Mouse (Mus musculus) MN1 (cell line): ENCODE measurements around the gene D130052B06Rik.
A peak's percentile ranks its signal among the peaks of the same experiment; 100 is the strongest.

Experiments used
- DNase-seq: peaks from one replicate; pipeline ENCODE4 v3.0.0-alpha.2; 2016; ENCODE audit warnings: low spot score

D130052B06Rik gene

DNA sequence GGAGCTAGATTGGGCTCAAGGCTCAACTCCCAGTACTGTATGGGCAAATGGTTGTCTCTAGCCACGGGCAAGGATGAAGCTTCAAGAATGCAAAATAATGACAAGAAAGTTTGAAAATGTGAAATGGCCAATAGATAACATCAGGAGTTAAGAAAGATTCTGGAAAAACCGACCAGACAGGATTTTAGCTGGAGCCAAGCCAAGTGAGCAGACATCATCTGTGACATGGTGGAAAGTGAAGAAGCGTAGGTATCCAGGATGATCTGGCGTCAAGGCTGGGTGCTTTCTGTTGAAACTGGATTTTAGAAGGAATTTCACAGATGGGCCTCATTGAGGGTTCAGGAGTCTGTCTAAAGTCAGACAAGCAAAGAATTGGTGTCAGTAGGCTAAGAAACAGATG is at the start of gene D130052B06Rik:
D130052B06Rik (plus strand) TSS at position 317 of the 400 bp plus-strand sequence.
- no peak for DNase-seq

DNA sequence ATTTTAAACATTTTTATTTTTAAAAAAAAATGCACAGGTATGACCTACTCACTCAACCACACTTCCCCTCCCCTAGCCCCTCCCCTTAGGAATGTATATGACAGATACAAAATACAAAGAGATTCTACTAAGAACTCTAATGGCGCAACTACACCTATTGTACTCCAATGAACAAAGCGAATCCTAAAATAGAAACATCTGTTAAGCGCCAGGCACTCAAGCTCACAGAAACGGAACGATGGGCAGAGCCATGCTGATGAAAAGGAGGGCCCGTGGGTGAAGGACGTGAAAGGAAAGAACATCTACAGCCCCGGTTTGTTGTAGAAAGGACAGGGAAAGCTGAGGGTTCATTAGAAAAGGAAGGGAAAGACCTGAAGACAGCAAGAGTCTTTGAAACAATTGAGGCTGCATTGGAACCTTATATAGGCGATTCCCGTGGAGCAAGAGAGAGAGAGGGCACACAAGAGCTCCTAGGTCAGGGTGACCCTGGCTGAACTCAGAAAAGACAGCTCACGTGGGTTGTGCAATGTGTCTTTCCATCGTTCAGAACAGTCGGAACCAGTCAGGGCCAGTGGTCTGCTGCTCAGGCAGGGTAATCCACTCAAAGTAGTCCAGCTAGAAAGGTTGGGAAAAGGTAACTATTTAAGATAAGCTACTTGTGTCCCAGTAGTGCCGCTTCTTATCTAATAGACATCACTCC is 48.1 kb upstream of the D130052B06Rik start:
- DNase-seq, result no peak

DNA sequence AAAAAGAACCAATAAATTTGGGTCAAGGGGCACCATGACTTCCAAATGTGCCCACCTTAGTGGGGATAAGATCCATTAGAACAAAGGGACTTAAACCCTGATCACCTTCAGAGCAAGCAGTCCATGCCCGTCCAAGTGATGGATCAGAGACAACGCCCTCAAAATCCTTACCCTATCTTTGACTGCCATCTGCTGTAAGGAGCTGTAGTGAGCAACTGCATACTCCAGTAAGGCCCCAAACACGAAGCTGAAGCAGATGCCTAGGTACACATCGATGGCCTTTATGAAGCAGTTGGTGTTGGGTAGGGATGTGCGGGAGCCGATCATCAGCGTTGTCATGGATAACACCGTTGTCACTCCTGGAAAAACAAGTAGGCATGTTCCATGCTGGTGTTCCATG is 45.0 kb upstream of the D130052B06Rik start:
- DNase-seq, result peak; percentile 74

DNA sequence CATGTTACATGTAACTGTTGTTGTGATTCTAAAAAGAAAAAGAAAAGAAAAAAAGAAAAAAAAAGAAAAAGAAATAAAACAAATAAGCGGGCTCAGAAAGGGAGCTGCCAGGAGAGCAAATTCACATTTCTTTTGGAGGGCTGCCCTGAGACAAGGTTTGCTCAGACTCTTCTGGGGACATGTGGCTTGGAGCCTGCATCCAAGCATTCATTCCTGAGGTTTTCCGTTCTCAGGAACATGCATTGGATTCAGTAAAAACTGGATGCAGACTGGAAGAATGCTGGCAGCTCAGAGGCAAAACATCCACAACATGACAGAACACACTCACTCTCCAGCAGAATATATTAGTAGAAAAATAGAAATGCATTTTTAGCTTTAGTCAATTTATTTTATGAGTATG is 35.2 kb upstream of the D130052B06Rik start:
- DNase-seq, result no peak

DNA sequence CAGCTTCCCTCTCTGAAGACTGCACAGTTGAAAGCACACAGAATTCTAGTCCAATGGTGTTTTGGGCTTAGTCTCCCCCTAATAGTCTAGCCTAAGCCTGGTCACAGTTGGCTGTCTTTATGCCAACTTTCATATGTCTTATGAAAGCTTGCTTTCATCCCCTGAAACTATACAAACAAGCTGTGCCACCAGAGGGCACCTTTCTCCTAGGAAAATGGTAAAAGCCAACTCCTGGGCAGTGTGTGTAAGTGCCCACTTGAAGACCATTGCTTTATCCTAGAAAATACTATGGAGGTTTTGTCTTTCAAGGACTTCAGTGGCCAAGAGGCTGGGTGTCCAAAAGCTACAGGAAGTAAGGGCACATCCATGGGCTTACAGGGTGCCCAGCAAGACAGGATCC is 28.7 kb upstream of the D130052B06Rik start:
- no peak for DNase-seq

DNA sequence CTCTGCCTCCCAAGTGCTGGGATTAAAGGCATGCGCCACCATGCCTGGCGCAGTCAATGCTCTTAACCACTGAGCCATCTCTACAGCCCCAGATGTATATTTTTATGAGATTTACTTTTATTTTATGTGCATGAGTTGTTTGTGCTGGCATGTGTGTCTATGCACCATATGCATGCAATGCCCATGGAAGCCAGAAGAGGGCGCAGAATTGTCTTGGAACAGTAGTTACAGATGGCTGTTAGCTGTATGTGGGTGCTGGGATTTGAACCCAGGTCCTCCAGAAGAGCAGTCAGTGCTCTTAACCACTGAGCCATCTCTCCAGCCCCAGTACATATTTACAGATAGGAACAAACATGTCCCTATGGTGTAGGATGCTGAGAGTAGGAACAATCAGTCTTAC is 24.2 kb upstream of the D130052B06Rik start:
- DNase-seq, result no peak

DNA sequence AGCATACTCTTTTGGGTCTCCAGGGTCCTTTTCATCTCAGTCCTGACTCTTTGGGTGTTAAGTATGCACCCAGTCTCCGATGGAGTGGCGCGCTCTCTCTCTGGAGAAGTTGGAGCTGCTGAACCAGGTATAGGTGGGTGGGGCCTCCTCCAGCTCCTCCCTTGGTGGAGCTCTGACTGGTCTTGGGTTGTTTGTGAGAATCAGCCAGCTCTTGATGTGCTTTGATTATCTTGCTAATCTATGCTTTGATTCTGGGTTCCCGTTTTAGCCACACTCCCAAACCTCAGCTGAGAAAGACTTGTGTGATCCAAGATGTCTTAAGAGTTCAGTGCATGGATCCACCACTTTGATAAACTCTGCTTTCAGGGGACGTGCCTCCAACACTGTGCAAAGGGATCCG is 20.2 kb upstream of the D130052B06Rik start, which contains the start of gene Gabrp:
Gabrp (minus strand) TSS at position 101 of the 400 bp plus-strand sequence.
- no peak for DNase-seq

DNA sequence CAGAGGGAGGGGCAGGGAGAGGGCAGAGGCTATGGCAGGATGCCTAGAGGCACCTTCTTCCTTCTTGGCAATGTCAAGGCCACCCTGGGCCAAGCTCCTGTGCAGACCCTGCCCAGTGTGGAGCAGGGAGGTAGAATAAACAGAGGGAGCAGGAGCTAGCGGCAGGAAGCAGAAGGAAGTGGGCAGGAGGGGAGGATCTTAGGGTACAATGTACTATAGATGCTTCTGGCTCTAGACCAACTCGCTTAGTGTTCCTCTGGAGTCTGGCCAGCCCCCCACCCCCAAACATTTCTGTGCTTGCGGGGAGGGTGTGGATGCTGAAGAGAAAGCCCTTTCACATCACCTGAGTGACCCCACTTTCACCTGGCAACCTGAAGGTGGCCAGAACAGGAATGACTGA is 19.5 kb upstream of the D130052B06Rik start:
- DNase-seq, result no peak

DNA sequence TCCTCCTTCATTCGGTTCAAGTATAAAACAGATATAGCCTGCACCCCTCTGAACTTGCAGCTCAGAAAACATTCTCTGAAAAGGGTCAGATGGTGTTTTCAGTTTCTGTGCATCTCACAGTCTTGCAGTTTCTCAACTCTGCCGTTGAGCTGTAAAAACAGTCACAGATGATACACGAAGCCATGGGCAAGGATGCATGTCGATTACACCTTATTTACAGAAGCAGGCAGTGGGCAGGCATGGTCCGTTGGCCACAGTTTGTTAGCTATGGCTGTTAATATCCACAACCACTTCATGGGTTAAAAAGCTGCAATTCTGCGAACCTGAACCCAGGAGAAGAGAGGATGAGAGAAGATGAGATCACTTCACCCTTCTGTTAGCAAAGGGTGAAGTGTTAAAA is 12.5 kb upstream of the D130052B06Rik start:
- no peak for DNase-seq

DNA sequence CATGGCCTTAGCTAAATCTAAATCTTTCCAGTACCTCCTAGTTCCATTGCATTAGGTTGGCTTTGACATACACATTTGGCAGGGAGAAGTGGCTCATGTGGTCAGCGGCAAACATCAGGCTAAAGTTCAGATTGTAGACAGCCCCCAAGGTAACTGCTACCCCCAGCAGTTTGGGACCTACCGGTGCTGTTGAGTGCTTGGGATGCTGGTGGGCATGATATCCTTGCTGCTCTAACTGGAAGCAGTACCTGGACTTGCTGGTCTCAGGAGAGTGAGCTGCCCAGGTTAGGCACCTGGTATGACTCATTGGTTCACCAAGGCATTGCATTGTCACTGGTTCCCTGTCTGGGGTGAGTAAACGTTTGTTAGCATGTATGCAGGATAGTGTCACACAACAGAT is 8.3 kb upstream of the D130052B06Rik start:
- DNase-seq, result no peak

DNA sequence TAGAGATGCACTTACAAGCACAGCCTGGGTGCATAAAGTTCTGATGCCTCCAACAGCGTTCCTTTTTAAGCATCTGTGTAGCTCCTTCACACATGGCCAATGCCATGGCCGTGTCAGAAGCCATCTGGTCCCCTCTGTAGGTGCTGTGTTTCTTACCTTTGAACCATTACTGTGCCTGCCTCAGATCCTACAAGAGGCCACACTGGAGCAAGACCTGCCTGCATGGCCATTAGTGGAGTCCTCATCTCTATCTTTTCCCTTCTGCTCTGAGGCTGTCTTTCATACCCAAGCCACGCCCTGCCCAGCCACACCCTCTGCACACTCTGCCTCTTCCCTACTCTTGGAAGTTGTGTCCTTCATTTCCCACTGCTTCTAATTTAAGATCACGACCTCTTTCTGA is 6.3 kb upstream of the D130052B06Rik start:
- no peak for DNase-seq

DNA sequence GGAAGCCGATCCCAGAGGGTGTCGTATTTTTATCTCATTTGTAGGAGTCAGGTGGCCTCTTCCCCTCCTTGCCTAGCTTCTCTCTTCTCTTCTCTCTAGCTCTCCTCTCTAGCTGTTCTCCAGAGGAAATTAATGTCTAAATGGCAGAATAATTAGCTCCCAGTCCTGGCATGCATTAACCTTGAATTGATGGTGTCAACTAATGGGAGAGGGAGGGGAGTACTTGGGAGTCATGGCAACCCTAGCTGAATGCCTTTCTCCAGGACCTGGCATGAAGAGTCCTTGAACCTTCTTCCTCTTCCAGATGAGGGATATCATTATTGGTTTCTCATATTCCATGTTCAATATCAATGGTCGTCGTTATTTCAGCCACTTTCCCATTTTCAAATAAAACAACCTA is 2.4 kb upstream of the D130052B06Rik start:
- no peak for DNase-seq

DNA sequence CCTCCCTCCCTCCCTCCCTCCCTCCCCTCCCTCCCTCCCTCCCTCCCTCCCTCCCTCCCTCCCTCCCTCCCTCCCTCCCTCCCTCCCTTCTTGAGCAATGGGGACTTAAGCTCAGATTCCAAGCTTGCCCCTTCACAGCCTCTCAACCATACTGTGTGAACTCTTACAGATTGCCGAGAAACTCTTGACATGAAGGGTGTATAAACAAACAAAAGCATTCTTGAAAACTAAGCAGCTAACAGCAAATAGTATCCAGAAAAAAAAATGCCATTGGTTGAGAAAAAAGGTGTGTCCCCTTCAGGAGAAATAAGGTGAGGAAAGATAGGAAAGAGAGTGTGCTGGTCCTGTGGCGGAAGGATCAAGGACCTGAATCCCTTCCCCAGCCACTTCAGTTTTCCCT is 4.1 kb downstream of the D130052B06Rik start:
- no peak for DNase-seq

DNA sequence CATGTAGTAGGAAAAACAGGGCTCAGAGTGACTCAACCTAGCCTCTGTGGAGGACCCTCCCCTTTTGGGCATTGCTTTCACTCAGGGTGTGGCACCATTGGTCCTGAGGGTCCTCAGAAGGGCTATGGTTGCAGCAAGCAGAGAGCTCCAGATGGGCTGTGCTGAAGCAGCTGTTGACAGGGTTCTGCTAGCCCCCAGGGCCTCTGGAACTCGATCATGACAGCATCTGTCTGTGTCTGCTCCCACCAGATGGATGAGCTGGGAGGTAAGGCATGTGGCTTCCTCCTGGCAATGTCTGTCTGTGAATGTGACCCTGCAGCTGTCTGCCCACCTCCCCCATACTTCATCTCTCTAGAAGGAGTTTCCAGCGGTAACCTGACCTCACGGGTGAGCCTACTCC is 8.7 kb downstream of the D130052B06Rik start:
- no peak for DNase-seq

DNA sequence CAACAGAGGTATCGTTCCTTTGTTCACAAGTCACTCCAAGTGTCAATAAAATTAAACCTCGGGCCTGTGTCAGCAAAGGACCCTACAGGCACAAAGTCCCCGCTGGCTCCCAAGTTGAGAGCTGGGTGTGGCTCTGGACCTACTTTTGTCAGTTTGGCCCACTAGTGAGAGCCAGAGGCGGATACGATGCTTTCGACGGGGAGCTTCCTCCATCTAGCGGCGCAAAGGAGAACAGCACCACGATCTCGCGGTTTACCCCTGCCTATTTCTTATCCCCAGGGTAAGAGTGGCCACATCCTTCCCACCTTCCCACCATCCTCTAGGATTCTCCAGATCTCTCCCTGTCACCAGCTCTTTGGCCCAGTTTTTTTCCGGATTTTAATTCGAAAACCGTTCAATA is 15.1 kb downstream of the D130052B06Rik start:
- peak; percentile 72 for DNase-seq

DNA sequence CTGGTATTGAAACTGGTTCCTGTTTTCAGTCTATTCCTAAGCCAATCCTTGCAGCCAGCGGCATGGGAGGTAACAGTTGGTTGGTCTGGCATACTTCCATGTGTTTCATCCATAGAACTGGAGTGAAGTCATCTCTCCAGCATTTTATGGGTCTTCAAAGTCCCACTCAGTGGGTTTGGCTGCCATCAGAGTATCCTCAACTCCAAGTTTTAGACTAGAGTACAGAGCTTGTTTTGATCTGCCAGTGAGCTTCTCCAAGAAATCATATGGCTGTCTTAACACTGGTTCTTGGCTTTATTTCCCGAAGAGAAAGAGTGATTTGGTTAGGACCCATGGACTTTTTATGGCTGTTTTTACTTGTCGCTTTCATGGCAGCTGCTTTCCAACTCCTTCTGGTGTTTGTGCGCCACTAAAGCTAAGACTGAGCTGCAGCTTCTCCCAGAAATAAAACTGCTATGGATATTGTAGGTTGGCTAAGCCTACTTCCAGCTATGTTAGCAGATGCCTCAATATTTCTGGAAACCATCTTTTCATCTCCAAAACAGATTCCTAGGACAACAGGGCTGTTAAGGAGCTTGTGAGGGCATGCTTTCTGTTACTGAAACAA is 28.1 kb downstream of the D130052B06Rik start:
- DNase-seq, result no peak

DNA sequence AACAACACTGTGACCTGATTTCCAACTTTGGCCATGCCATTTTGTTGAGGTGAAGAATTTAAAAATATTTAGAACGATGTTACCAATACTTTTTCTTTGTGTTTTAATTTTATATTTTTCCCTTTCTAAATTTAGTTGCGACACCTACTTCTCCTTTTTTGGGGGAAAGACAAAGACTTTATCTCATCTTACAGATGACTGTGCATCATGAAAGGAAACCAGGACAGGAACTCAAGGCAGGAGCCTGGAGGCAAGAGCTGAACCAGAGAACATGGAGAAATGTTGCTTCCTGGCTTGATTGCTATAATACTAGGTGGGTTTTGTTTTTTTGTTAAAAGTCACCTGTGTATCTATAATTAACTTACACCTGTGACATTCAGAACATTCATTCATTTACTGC is 38.0 kb downstream of the D130052B06Rik start:
- DNase-seq, result no peak

DNA sequence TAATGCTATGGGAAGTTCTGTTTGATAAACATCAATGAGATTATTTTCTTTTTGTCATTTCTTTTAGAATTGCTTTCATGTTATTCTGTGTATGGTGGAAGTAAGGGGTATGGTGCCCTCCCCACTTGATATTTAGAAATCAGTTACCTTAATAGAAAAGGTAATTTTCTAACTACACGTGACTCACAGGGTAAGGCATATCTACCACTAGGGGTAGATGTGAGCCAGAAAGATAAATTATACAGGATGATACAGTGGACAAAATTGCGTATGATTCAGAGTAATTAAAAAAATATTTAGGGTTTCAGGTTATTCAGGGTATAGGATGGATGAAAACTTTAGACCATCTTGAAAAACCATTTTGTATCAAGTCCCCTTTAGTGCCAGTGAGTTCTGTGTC is 50.3 kb downstream of the D130052B06Rik start:
- DNase-seq, result no peak

DNA sequence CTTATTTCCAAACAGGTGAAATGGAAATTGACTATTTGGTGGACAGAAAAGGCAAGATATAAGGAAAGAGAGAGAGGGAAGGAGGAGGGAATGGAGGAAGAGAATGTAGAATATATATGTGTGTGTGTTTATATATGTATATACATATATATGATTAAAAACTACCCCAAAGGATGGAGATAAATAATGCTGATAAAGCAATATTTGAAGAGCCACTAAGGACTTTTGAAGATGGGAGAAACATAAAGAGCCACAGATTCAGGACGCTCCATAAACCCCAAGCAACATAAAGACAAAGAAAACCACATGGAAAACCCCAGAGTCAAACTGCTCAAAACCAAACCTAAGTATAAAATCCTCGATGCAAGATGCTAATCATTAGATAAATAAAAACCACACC is 55.4 kb downstream of the D130052B06Rik start:
- no peak for DNase-seq

DNA sequence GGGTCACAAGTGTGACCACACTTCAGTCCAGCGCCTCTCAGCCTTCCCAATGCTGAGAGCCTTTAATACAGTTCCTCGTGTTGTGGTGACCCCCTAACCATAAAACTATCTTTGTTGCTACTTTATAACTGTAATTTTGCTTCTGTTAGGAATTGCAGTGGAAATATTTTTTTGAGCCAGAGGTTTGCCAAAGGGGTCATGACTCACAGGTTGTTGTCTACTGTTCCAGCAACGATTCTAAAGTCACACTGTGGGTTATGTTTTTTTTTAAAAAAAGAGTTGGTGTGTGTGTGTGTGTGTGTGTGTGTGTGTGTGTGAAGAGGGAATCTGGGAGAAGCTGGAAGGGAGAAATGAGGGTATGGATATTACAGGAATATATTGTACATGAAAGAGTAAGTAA is 56.1 kb downstream of the D130052B06Rik start:
- DNase-seq, result no peak

DNA sequence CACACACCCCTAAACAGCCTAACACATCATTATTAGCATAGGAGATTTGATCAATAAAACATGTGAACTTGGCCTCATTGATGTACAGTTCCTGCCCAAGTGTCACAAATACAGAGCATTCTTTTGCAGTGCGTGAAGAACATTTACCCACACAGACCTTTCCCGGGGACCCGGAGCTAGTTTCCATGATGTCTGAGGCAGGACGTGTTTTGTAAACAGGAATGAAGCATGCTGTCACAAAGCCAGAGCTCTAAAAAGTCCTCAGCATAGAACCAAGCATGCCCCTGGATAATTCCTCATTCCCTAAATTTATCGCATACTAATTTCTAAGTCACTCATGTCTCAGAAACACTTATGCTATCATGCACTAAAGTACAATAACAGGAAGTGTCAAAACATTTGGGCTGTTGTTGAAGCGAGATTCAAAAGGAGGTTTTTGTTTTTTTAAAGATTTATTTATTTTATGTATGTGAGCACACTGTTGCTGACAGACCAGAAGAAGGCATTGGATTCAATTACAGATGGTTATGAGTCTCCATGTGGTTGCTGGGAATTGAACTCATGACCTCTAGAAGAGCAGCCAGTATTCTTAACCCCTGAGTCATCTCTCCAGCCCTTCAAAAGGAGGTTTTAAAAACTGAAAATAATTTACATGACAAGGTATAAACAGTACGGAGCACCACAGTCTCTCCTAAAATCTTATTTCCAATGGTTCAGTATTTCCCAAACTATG is 56.9 kb downstream of the D130052B06Rik start:
- no peak for DNase-seq

DNA sequence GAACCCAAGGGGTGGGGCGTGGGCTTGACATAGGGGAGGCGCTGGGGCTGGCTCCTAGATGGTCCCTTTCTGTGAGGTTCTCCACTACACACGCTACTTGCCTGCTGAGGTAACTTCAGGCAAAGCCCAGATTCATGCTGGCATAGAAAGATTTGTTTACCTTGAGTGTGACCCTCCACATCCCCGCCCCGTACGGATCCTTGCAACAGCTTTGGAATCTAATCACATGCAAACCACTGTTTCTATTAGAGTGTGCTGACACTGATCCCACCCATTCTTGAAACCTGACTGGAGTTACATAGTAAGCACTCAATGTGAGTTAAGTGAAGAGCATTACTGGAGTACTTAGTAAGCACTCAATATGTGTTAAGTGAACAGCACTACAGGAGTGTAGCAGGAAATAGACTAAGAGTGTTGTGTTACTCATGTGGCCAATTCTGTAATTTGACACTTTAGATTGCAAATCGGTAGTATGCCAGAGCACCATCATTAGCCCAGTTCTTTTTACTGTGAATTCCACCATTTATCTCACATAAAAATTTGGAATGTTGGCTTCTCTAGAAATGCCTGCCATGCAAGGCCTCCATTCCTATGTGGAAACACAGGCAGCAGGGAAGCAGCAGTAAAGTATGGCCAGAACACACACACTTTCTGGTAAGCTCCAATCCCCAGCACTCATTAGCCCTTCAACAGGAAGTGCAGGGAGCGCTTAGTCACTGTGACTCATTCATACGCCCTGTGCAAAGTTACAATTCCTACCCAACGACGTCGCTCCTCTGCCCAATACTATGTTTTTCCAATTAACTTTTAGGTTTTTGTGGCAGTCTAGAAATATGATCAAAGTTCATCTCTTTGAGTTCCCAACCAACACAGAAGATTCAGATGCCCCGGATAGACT is 61.2 kb downstream of the D130052B06Rik start:
- no peak for DNase-seq
